Mouse (Mus musculus) neural tube, embryonic 11.5 days (tissue): ENCODE results near the gene Col6a4. TPM values are rescaled to one million over a fixed set of nuclear protein-coding genes. Genes with fewer than 3 reads are reported as not detected.

ENCODE experiments used
- ATAC-seq: fragments of 200-750 bp; cut with Nextera tagmentation; 2 replicates; pipeline ENCODE4 v1.8.0; 2017; ENCODE audit warnings: moderate number of reproducible peaks, mild to moderate bottlenecking, moderate TSS enrichment, moderate library complexity; ENCODE audit not compliant: insufficient read depth, low FRiP score, low TSS enrichment
- DNase-seq: peaks from one replicate; pipeline ENCODE4 v3.0.0-alpha.2; 2015; ENCODE audit warnings: low spot score
- H3K27ac ChIP-seq: fragments of 300-500 bp; sonication (generic); 2 replicates; pipeline ENCODE4 v1.5.1; 2014; ENCODE audit warnings: low read depth, mild to moderate bottlenecking, low read length
- H3K27me3 ChIP-seq: fragments of 300-500 bp; sonication (generic); 2 replicates; pipeline ENCODE4 v1.6.1; 2014; ENCODE audit warnings: mild to moderate bottlenecking, low read length, mixed read lengths; ENCODE audit not compliant: control insufficient read depth, insufficient read depth
- H3K36me3 ChIP-seq: fragments of 300-500 bp; sonication (generic); 2 replicates; pipeline ENCODE4 v1.6.1; 2014; ENCODE audit warnings: mild to moderate bottlenecking, low read length, moderate library complexity, mixed read lengths; ENCODE audit not compliant: control insufficient read depth, insufficient read depth
- H3K4me1 ChIP-seq: fragments of 300-500 bp; sonication (generic); 2 replicates; pipeline ENCODE4 v1.6.1; 2014; ENCODE audit warnings: low read length, mixed read lengths; ENCODE audit not compliant: control insufficient read depth, insufficient read depth
- H3K4me2 ChIP-seq: fragments of 300-500 bp; sonication (generic); 2 replicates; pipeline ENCODE4 v1.6.1; 2014; ENCODE audit warnings: low read depth, mild to moderate bottlenecking, moderate library complexity
- H3K4me3 ChIP-seq: fragments of 300-500 bp; sonication (generic); 2 replicates; pipeline ENCODE4 v1.5.1; 2014; ENCODE audit warnings: low read depth, low read length
- H3K9ac ChIP-seq: fragments of 300-500 bp; sonication (generic); 2 replicates; pipeline ENCODE4 v1.6.1; 2014; ENCODE audit warnings: mild to moderate bottlenecking, low read length
- H3K9me3 ChIP-seq: fragments of 300-500 bp; sonication (generic); 2 replicates; pipeline ENCODE4 v1.6.1; 2016; ENCODE audit warnings: low read length; ENCODE audit not compliant: control insufficient read depth
- WGBS: fragments of 180-500 bp; shearing (Covaris S2); extraction: QIAGEN DNeasy Blood & Tissue Kit; methylation state at CpG from one replicate; pipeline ENCODE4 v1.1.7; 2014; 5-methylcytosine and 5-hydroxymethylcytosine counted together
- polyA plus RNA-seq: library from polyadenylated mRNA; unstranded; fragments of >200 nt; fragmentation: Nextera tagmentation; extraction: Ambion mirVana; gene quantifications from 2 replicates; pipeline ENCODE4 v1.2.1, GENCODE M21; 2014

Gene Col6a4
- polyA plus RNA-seq, 1 experiment from 2014 or later = 0.13 TPM

GRCm38 (mm10) chr9:105967976-105968375 is 128.6 kb downstream of the Col6a4 start:
- 79% methylated on average over 5 of the region's 5 CpGs for WGBS
- Histone ChIP-seq H3K27ac (no peak overlapping the region), H3K4me3 (no peak overlapping the region), H3K9ac (no peak overlapping the region), H3K27me3 (no peaks in the 10 kb centered on the region), H3K36me3 (no peaks in the 10 kb centered on the region), H3K9me3 (no peaks in the 10 kb centered on the region), H3K4me1 (no peaks in the 10 kb centered on the region), H3K4me2 (no peak overlapping the region)
- DNase-seq (no peak), ATAC-seq (no peak)

- 12% methylated on average over 13 of the region's 13 CpGs for WGBS
Measured at GRCm38 (mm10) chr9:105960533-105960932, 136.1 kb downstream of the Col6a4 start, which contains the start of gene Col6a5. Gene Col6a5 (minus strand): TSS chr9:105960643.

GRCm38 (mm10) chr9:105959116-105959515 is 137.5 kb downstream of the Col6a4 start:
- H3K9me3 ChIP-seq = no peaks in the 10 kb centered on the region
- no peak overlapping the region for H3K27ac ChIP-seq
- peaks cover 2% of the 10 kb centered on the region; the same call in 1 of the 2 replicates for H3K27me3 ChIP-seq
- no peak overlapping the region for H3K4me3 ChIP-seq
- ATAC-seq (no peak), DNase-seq (no peak)
- no peak overlapping the region for H3K9ac ChIP-seq
- 78% methylated on average over 1 of the region's 1 CpGs for WGBS
- no peaks in the 10 kb centered on the region for H3K4me1 ChIP-seq
- H3K4me2 ChIP-seq = no peak overlapping the region
- H3K36me3 ChIP-seq = no peaks in the 10 kb centered on the region

More at GRCm38 (mm10) chr9:105960533-105960932, 136.1 kb downstream of the Col6a4 start, which contains the start of gene Col6a5:
- no peak for ATAC-seq
- H3K4me3 ChIP-seq = no peak within 1 kb of the TSS
- no peak within 1 kb of the TSS for H3K4me2 ChIP-seq
- H3K27ac ChIP-seq = no peak within 1 kb of the TSS
- H3K9ac ChIP-seq = no peak within 1 kb of the TSS
- no peak for DNase-seq
- H3K27me3 ChIP-seq = peaks cover 2% of the 10 kb centered on the region; the same call in 1 of the 2 replicates
- H3K36me3 ChIP-seq = no peaks in the 10 kb centered on the region
- H3K9me3 ChIP-seq = no peaks in the 10 kb centered on the region
- H3K4me1 ChIP-seq = no peaks in the 10 kb centered on the region

GRCm38 (mm10) chr9:105949755-105950154 is 146.8 kb downstream of the Col6a4 start:
- Histone ChIP-seq H3K4me2 (no peak overlapping the region), H3K36me3 (no peaks in the 10 kb centered on the region), H3K4me1 (no peaks in the 10 kb centered on the region), H3K27ac (no peak overlapping the region), H3K27me3 (no peaks in the 10 kb centered on the region), H3K4me3 (no peak overlapping the region), H3K9me3 (no peaks in the 10 kb centered on the region), H3K9ac (no peak overlapping the region)
- DNase-seq = no peak
- ATAC-seq = no peak
- 97% methylated on average over 1 of the region's 1 CpGs for WGBS

- WGBS = 75% methylated on average over 3 of the region's 3 CpGs
Measured at GRCm38 (mm10) chr9:105947577-105947976, 149.0 kb downstream of the Col6a4 start.

More at GRCm38 (mm10) chr9:105947577-105947976, 149.0 kb downstream of the Col6a4 start:
- Histone ChIP-seq H3K4me1 (no peaks in the 10 kb centered on the region), H3K9me3 (no peaks in the 10 kb centered on the region), H3K4me3 (no peak overlapping the region), H3K9ac (no peak overlapping the region), H3K4me2 (no peak overlapping the region), H3K27me3 (no peaks in the 10 kb centered on the region), H3K27ac (no peak overlapping the region), H3K36me3 (no peaks in the 10 kb centered on the region)
- DNase-seq = no peak
- ATAC-seq = no peak

Other genes with a start within 250 kb of the Col6a4 start
- gene Col6a5, start 136.1 kb downstream of the Col6a4 start, polyA plus RNA-seq = 0.09 TPM in 1 of 2 replicates, not detected in the other
- 3.1 and 3.4 TPM in 2 replicates for gene Glyctk, start 61.4 kb upstream of the Col6a4 start, polyA plus RNA-seq
- 25.2 and 26.2 TPM in 2 replicates for gene Wdr82, start 74.1 kb upstream of the Col6a4 start, polyA plus RNA-seq
- 30.3 and 33.4 TPM in 2 replicates for gene Ppm1m, start 103.0 kb upstream of the Col6a4 start, polyA plus RNA-seq
- 62.1 and 63.9 TPM in 2 replicates for gene Twf2, start 106.3 kb upstream of the Col6a4 start, polyA plus RNA-seq
- gene Tlr9, start 125.8 kb upstream of the Col6a4 start, polyA plus RNA-seq = 0.07 TPM in 1 of 2 replicates, not detected in the other
- 89.5 and 89.8 TPM in 2 replicates for gene Alas1, start 151.9 kb upstream of the Col6a4 start, polyA plus RNA-seq
- 23.7 and 26.6 TPM in 2 replicates for gene Poc1a, start 184.3 kb upstream of the Col6a4 start, polyA plus RNA-seq